Mouse (Mus musculus) hindbrain, embryonic 10.5 days (tissue): ENCODE measurements around the gene St3gal2. TPM values are rescaled to one million over a fixed set of nuclear protein-coding genes. Genes with fewer than 3 reads are reported as not detected.
"Not testable (repeated sequence)": the region's sequence is repeated elsewhere in the genome, so short reads cannot be mapped to it uniquely, and the experiment has no call there.

ENCODE experiments used
- DNase-seq: peaks from one replicate; pipeline ENCODE4 v3.0.0-alpha.2; 2017; ENCODE audit warnings: low spot score
- H3K27ac ChIP-seq: fragments of 300-500 bp; sonication (generic); 2 replicates; pipeline ENCODE4 v1.5.1; 2016; ENCODE audit warnings: mild to moderate bottlenecking, moderate library complexity
- H3K27me3 ChIP-seq: fragments of 300-500 bp; sonication (generic); 2 replicates; pipeline ENCODE4 v1.6.1; 2016; ENCODE audit warnings: mild to moderate bottlenecking; ENCODE audit not compliant: poor library complexity, insufficient read depth, severe bottlenecking
- H3K36me3 ChIP-seq: fragments of 300-500 bp; sonication (generic); 2 replicates; pipeline ENCODE4 v1.6.1; 2016; ENCODE audit warnings: mild to moderate bottlenecking, moderate library complexity
- H3K4me1 ChIP-seq: fragments of 300-500 bp; sonication (generic); replicated peaks from 2 replicates; pipeline ENCODE4 v1.6.1; 2016; ENCODE audit warnings: mild to moderate bottlenecking
- H3K4me3 ChIP-seq: fragments of 300-500 bp; sonication (generic); 2 replicates; pipeline ENCODE4 v1.5.1; 2016; ENCODE audit warnings: mild to moderate bottlenecking, moderate library complexity
- H3K9me3 ChIP-seq: fragments of 300-500 bp; sonication (generic); 2 replicates; pipeline ENCODE4 v1.6.1; 2016; ENCODE audit warnings: mild to moderate bottlenecking, moderate library complexity
- WGBS: fragments of 180-500 bp; shearing (Covaris S2); methylation state at CpG from one replicate; pipeline ENCODE4 v1.1.7; 2016; 5-methylcytosine and 5-hydroxymethylcytosine counted together
- polyA plus RNA-seq: library from polyadenylated mRNA; unstranded; fragments of >200 nt; fragmentation: Nextera tagmentation; extraction: Ambion mirVana; gene quantifications from 2 replicates; pipeline ENCODE4 v1.2.1, GENCODE M21; 2016

Gene St3gal2
- polyA plus RNA-seq, 1 experiment from 2014 or later: 27.1 TPM

DNA sequence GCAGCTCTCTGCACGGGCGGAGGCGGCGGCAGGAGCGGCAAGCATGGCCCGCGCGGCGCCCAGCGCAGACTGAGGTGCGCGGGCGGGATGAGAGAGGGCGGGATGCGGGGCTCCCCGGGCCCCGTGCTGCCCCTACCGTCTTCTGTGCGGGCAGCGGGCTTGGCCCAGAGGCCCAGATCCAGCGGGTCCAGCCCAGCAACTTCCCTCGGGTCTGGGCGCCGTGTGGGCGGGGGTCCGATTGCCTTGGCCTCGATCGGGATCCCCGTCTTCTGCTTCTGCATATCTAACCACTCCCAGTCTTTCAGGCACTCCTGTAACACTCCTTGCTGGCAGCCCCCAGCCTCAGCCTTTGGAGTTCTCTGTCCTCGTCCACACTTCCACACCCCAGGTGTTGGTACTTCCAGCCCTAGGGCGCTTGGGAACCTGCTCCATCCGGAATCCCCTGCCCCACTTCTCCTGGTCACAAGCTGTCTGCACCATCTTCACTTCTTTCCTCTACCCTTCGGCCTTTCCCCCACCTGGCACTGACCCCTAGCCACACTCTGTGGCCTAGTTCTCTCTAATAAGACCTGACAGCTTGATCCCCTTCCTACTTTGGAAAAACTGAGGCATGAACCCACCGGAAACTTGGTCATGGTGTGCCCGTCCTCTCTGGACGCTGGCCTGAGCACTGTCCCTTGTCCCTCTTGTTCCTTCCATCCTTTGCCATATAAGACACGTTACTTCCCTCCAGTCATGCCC is 480 bp downstream of the St3gal2 start:
- Histone ChIP-seq H3K4me1 (peaks cover 38% of the 10 kb centered on the region), H3K36me3 (peaks cover 7% of the 10 kb centered on the region), H3K27me3 (no peaks in the 10 kb centered on the region), H3K27ac (peak overlapping the region; percentile 96), H3K9me3 (no peaks in the 10 kb centered on the region), H3K4me3 (peak overlapping the region; percentile 89)
- DNase-seq: no peak
- WGBS: 2% methylated on average over 37 of the region's 37 CpGs

DNA sequence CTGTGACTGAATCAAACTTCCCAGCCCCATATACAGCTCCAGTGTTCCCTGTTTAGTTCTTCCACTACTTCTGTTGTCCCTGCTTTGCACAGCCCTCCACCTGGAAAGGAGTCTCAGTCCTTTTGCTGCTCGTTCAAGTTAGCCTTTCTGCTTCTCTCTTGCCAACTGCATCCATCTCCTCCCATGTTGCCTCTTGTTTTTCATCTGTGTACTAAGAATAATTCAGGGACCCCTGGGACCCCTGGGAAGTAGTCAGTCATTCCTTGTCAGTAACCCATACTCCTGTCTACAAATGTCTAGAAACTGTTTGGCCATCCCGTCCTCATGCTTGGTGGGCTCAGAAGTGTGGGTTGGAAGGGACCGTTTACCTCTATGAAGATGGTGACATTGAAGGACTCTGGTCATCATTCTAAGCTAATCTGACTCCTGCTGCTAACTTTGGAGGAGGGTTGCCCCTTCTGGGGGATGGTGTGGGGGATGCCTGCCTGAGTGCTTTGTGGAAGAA is 1.1 kb downstream of the St3gal2 start:
- H3K27ac ChIP-seq: peak overlapping the region; percentile 96
- 40% methylated on average over 3 of the region's 3 CpGs for WGBS
- DNase-seq: peak; percentile 15

DNA sequence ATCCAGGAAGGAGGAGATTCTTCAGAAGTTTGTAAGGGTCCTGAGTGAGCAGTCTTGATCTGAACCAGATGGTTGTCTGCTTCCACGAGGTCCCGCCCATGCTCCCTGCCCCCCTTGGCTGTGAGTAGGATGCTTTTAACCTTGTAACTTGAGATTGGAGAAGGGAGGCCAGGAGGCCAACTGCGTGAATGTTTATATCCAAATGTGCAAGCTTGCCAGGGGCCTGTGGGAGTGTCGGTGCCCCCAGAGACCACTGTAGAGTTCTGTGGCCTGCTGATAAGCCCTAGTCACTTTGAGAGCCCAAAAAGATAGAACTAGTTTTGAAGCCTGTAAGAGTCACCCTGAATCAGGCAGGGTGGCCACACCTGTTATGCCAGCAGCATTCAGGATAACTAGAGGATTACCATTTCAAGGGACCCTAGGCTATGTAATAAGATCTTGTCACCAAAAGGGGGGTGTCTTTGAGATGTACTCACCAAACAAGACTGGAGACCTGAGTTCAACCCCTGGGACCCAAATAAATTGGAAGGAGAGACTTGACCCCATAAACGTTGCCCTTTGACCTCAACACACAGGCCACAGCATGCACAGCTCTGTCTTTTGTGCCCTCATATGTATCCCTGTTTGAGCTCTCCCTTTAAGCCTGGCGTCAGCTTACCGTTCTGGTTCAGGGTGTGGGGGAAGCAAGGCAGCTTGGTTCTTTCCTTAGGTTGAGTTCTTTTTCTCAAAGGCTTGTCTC is 1.9 kb downstream of the St3gal2 start:
- H3K27me3 ChIP-seq: no peaks in the 10 kb centered on the region
- H3K36me3 ChIP-seq: peaks cover 7% of the 10 kb centered on the region
- no peaks in the 10 kb centered on the region for H3K9me3 ChIP-seq
- H3K4me1 ChIP-seq: peaks cover 42% of the 10 kb centered on the region
- WGBS: 27% methylated on average over 7 of the region's 7 CpGs
- peak overlapping the region; percentile 89 for H3K4me3 ChIP-seq
- peak; percentile 67 for DNase-seq
- peak overlapping the region; percentile 96 for H3K27ac ChIP-seq

More for the DNA sequence above, 1.1 kb downstream of the St3gal2 start:
- no peaks in the 10 kb centered on the region for H3K27me3 ChIP-seq
- peak overlapping the region; percentile 89 for H3K4me3 ChIP-seq
- no peaks in the 10 kb centered on the region for H3K9me3 ChIP-seq
- peaks cover 7% of the 10 kb centered on the region for H3K36me3 ChIP-seq
- peaks cover 38% of the 10 kb centered on the region for H3K4me1 ChIP-seq

DNA sequence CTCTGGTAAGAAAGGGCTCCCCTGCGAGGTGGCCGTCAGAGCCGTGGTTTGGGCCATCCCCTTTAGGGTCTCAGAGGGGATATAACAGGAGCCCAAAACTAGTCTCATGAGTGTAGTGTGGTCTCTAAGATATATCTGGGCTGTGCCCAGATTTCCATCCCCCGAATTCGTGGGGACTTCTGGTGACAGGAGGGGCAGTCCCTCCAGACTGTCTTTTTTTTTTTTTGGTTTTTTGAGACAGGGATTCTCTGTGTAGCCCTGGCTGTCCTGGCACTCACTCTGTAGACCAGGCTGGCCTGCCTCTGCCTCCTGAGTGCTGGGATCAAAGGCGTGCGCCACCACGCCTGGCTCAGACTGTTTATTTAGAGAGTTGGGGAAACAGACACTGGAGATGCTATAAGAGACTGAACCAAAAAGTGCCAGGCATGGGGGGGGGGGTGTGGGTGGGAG is 6.0 kb downstream of the St3gal2 start:
- WGBS: 82% methylated on average over 8 of the region's 8 CpGs
- H3K4me1 ChIP-seq: peaks cover 36% of the 10 kb centered on the region
- H3K36me3 ChIP-seq: peaks cover 17% of the 10 kb centered on the region

DNA sequence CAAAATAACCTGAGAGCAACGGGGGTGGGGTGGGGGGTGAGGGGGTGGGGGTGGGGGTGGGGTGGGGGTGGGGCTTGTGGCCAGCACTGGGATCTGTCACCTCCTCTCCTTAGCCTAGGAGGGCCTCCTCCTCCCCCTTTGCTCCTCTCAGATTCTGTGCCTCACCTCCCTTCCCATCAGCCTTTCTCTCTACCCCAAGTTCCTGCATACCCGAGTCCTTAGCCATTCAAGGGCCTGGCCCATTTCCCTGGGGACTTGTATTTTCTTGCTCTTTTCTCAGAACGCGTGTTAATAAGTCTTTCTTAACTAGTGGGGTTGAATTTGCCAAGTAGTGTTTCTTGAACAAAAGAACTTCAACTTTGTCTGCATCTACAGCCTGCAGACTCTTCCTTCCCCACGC is 7.0 kb downstream of the St3gal2 start:
- H3K4me1 ChIP-seq: peaks cover 32% of the 10 kb centered on the region
- H3K27me3 ChIP-seq: no peaks in the 10 kb centered on the region
- WGBS: 60% methylated on average over 5 of the region's 5 CpGs
- no peak overlapping the region for H3K27ac ChIP-seq
- DNase-seq: no peak
- H3K9me3 ChIP-seq: no peaks in the 10 kb centered on the region
- peaks cover 24% of the 10 kb centered on the region for H3K36me3 ChIP-seq
- H3K4me3 ChIP-seq: no peak overlapping the region

More for the DNA sequence above, 6.0 kb downstream of the St3gal2 start:
- no peaks in the 10 kb centered on the region for H3K27me3 ChIP-seq
- no peak overlapping the region for H3K4me3 ChIP-seq
- no peak overlapping the region for H3K27ac ChIP-seq
- DNase-seq: no peak
- no peaks in the 10 kb centered on the region for H3K9me3 ChIP-seq

DNA sequence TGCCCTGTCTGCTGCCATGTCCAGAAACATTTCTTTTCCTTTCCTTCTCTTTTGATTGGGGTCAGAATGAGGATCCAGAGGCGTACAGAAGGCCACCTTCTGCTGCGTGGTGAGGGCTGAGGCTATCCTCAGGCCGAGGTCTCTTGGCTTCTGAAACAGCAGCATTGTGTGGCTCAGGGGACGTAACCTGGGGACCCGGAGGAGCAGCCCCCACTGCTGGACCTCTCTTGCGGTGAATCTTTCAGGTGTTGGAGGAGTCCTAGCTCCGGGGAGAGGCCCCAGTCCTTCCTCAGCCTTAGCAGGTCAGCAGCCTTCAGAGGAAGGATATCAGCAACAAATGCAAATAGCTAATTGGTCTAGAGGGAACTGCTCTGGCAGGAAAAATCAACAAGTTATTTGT is 8.7 kb downstream of the St3gal2 start:
- Histone ChIP-seq H3K36me3 (peaks cover 17% of the 10 kb centered on the region), H3K4me3 (no peak overlapping the region), H3K27ac (peak overlapping the region; percentile 64; the same call in 1 of the 2 replicates), H3K9me3 (no peaks in the 10 kb centered on the region), H3K27me3 (no peaks in the 10 kb centered on the region), H3K4me1 (peaks cover 29% of the 10 kb centered on the region)
- 87% methylated on average over 7 of the region's 7 CpGs for WGBS
- DNase-seq: no peak

DNA sequence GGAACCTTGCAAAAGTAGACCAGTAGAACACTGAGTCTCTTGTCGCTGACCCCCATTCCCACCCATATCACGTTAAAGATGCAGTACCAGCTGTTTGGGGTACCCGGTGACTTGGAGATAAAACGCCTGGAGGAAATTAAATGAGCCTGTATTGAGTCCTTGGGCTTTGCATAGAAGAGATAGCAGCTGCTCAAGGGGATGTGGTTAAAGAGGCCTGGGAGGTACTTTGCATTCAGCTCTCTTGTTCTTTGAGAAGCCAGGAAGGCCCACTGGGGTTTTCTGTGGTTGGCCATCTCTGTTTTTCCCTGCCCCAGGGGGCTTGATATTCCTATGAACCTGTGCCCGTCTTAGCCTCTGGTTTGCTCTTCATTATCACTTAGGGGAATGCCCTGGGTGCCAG is 9.3 kb downstream of the St3gal2 start:
- peaks cover 29% of the 10 kb centered on the region for H3K4me1 ChIP-seq
- no peak overlapping the region for H3K4me3 ChIP-seq
- no peak overlapping the region for H3K27ac ChIP-seq
- DNase-seq: no peak
- peaks cover 17% of the 10 kb centered on the region for H3K36me3 ChIP-seq
- WGBS: 65% methylated on average over 5 of the region's 5 CpGs
- H3K9me3 ChIP-seq: no peaks in the 10 kb centered on the region
- no peaks in the 10 kb centered on the region for H3K27me3 ChIP-seq

DNA sequence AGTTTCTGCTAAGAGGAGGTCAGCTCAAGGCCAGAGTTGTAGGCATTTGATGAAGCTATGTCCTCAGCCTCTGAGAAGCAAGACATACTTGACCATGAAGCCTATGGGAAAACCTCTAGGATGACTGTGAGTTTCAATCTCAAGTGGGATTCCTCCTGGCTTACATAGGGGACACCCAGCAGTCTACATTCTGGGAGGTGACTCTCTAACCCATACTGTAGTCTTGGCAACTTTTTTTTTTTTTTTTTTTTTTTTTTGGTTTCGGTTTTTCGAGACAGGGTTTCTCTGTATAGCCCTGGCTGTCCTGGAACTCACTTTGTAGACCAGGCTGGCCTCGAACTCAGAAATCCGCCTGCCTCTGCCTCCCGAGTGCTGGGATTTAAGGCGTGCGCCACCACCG is 9.9 kb downstream of the St3gal2 start:
- not testable (repeated sequence) for H3K27ac ChIP-seq, DNase-seq, H3K9me3 ChIP-seq, H3K27me3 ChIP-seq, H3K4me3 ChIP-seq
- whole genome bisulfite sequencing: 90% methylated on average over 8 of the region's 8 CpGs
- peaks cover 29% of the 10 kb centered on the region for H3K4me1 ChIP-seq
- H3K36me3 ChIP-seq: peaks cover 21% of the 10 kb centered on the region

DNA sequence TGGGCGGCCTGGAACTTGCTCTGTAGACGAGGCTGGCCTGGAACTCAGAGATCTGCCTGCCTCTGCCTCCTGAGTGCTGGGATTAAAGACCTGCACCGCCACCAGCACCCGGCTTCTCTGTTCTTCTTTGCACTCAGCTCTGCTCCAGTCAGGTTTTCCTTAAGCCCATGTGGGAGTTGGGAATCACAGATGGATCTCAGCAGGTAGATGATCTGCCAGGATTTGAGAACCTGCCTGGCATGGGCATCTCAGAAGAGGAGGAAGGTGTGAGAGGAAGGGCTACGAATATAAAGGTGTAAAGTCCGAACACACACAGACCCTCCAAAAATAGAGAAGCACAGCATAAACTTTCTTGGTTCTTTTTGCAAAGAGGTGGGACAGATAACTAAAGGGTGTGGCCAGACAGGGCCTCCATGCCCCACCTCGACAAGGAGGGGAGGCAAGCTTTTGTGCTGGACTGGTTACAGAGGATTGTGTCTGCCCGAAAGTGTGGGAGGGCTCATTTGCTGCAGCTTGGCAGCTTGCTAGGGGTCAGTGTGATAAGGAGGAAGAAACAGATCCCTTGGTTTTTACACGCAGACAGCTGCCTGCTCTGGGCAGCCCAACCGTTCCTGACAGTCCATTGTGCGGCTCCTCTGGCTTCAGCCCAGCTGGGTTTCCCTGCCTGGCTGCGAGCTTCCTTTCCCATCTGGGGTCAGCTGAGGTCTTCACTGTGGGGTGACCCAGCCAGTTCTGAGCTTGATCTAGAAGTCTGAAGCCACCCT is 11.6 kb downstream of the St3gal2 start:
- 0 out of 2 replicates have a peak overlapping the region, but pooled peaks have one; percentile 24 for H3K27ac ChIP-seq
- H3K4me3 ChIP-seq: no peak overlapping the region
- no peaks in the 10 kb centered on the region for H3K27me3 ChIP-seq
- H3K4me1 ChIP-seq: peaks cover 28% of the 10 kb centered on the region
- H3K36me3 ChIP-seq: peaks cover 21% of the 10 kb centered on the region
- WGBS: 70% methylated on average over 12 of the region's 12 CpGs
- no peak for DNase-seq
- H3K9me3 ChIP-seq: no peaks in the 10 kb centered on the region

DNA sequence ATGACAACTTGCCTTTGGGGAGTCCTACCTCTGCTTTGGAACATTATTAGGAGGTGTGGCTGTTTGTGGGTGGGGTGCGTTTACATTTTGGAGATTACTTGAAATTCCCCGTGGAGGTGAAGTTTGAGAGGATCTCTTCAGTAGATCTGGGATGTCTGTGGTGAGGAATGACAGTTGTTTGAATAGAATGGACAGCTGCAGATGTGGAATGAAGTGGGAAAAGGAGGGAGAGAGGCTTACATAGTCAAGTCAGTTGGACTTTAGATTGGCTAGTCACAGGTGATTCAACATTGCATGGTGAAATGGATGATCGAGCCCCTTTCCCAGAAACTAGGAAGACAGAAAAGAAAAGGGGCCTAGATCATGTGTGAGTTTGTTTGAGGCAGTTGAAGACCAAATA is 12.7 kb downstream of the St3gal2 start:
- H3K27me3 ChIP-seq: no peaks in the 10 kb centered on the region
- no peak overlapping the region for H3K27ac ChIP-seq
- H3K4me3 ChIP-seq: no peak overlapping the region
- peaks cover 23% of the 10 kb centered on the region for H3K4me1 ChIP-seq
- H3K9me3 ChIP-seq: no peaks in the 10 kb centered on the region
- 83% methylated on average over 3 of the region's 3 CpGs for WGBS
- peaks cover 23% of the 10 kb centered on the region for H3K36me3 ChIP-seq
- DNase-seq: no peak

DNA sequence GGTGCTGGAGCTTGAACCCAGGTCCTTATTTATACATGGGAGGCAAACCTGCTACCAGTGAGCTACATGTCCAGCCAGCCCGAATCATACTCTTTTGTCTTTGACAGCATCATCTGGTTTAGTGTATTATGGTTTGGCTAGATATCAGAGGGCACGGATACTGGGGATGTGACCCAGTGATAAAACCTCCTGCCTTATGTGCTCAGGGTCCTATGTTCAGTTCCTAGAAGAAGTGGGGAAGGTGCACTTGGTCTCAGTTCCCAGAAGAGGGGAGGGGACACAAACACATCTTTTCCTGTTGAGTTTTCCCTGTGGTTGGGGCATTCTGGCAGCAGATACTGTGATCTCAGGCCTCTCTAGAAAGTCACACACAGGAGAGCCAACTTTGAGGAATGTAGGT is 13.6 kb downstream of the St3gal2 start:
- Histone ChIP-seq H3K27me3 (no peaks in the 10 kb centered on the region), H3K9me3 (no peaks in the 10 kb centered on the region), H3K36me3 (peaks cover 27% of the 10 kb centered on the region), H3K4me1 (peaks cover 17% of the 10 kb centered on the region), H3K27ac (no peak overlapping the region), H3K4me3 (no peak overlapping the region)
- DNase-seq: no peak
- 97% methylated on average over 2 of the region's 2 CpGs for WGBS

DNA sequence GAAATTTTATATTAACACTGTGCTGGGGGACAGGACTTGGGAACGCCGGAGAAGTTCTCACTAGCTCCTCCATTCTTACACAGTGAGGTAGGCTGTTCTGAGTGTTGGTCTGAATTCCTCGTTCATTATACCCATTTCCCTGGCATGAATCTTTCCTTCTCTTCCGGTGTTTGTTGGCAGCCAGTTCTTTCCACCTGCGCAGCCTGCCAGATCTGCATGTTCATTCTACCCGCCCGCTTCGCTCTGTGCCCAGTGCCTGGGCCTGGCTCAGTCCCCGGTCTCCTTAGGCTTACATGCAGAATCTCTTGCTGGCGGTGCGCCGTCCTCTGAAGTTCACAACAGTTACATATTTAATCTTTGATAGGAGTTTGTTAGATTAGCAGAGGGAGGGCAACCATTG is 16.5 kb downstream of the St3gal2 start:
- no peak overlapping the region for H3K4me3 ChIP-seq
- WGBS: 96% methylated on average over 12 of the region's 12 CpGs

More for the DNA sequence above, 16.5 kb downstream of the St3gal2 start:
- no peaks in the 10 kb centered on the region for H3K27me3 ChIP-seq
- DNase-seq: no peak
- peaks cover 12% of the 10 kb centered on the region for H3K36me3 ChIP-seq
- no peak overlapping the region for H3K27ac ChIP-seq
- H3K9me3 ChIP-seq: no peaks in the 10 kb centered on the region
- peaks cover 12% of the 10 kb centered on the region; the same call in 1 of the 2 replicates for H3K4me1 ChIP-seq
